Mouse (Mus musculus) Patski (cell line): ENCODE results near the gene Defa23. TPM values are rescaled to one million over a fixed set of nuclear protein-coding genes. Genes with fewer than 3 reads are reported as not detected.
"Not testable (repeated sequence)": the region's sequence is repeated elsewhere in the genome, so short reads cannot be mapped to it uniquely, and the experiment has no call there.

Experiments
- ATAC-seq: fragments of 100-300 bp; one replicate; pipeline ENCODE4 v1.8.0; 2021
- CTCF ChIA-PET: fragments of 350-600 bp; sonication (Branson Sonifier 250); formaldehyde crosslinking; loops from one replicate; lab custom pipeline; 2022; ENCODE audit warnings: inconsistent platforms; lab: Charles Lee
- POLR2A ChIA-PET: fragments of 350-600 bp; sonication (Branson Sonifier 250); formaldehyde crosslinking; loops from one replicate; lab custom pipeline; 2022; ENCODE audit warnings: antibody characterized with exemption, inconsistent platforms; lab: Charles Lee
- DNase-seq: peaks from one replicate; pipeline ENCODE4 v3.0.0-alpha.2; 2011; ENCODE audit warnings: low read depth, low spot score
- H3K27me3 ChIP-seq: fragments of 371-371 bp; one replicate; pipeline ENCODE4 v1.5.1; 2021
- CTCF ChIP-seq: fragments of 100-300 bp; IDR thresholded peaks from one replicate; pipeline ENCODE4 v1.5.1; 2021
- in situ Hi-C: fragments of 300-500 bp; cut with MboI; formaldehyde crosslinking; loops from 3 replicates; pipeline ENCODE4 v1.11.1; 2018; ENCODE audit warnings: low pct_unique_long_range_greater_than_20kb, mixed read lengths
- polyA plus RNA-seq: library from polyadenylated mRNA; unstranded; gene quantifications from one replicate; pipeline ENCODE4 v1.2.3, GENCODE M21; 2021

The Defa23 gene
- not detected for polyA plus RNA-seq

- DNase-seq, CTCF ChIA-PET, H3K27me3 ChIP-seq, ATAC-seq, in situ Hi-C loops, POLR2A ChIA-PET: not testable (repeated sequence)
Measured at GRCm38 (mm10) chr8:21054747-21055146, at the start of gene Defa23. Gene Defa23, plus strand, starts transcription at chr8:21055047.

GRCm38 (mm10) chr8:21006801-21007200 lies 48.0 kb upstream of the Defa23 start:
- no peaks in the 10 kb centered on the region for H3K27me3 ChIP-seq
- POLR2A ChIA-PET: no interaction called here
- no peak for ATAC-seq
- CTCF ChIA-PET: no interaction called here
- DNase-seq: no peak
- TF ChIP-seq CTCF: no peak
- in situ Hi-C loops: no loop called here

DNA sequence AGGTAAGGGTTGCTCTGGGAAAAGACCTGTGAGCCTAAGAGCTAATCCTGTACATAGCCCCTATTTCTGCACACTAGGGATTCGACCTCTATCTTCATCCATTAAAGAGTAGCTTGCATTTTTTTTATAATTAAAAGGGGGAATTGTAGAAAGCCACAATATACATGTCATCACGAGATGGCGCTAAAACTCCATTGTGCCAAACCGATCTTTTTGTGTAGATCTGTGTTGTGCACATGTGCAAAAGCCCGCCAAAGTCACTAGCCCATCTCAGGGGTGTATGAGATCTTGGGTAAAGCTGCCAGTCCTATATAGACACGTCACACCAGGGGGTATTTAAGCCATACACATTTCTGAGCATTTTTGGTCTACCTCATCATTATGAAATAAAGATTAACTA lies 46.3 kb upstream of the Defa23 start:
- CTCF ChIA-PET, in situ Hi-C loops, DNase-seq, H3K27me3 ChIP-seq, ATAC-seq, POLR2A ChIA-PET: not testable (repeated sequence)

GRCm38 (mm10) chr8:21010548-21010947 lies 44.3 kb upstream of the Defa23 start:
- POLR2A ChIA-PET, CTCF ChIA-PET, DNase-seq: not testable (repeated sequence)

GRCm38 (mm10) chr8:21025245-21025644 lies 29.6 kb upstream of the Defa23 start, which contains the start of gene Defa21:
Gene Defa21, plus strand, starts transcription at chr8:21025545.
- POLR2A ChIA-PET, H3K27me3 ChIP-seq, ATAC-seq, in situ Hi-C loops, CTCF ChIA-PET, DNase-seq: not testable (repeated sequence)

More at GRCm38 (mm10) chr8:21010548-21010947, 44.3 kb upstream of the Defa23 start:
- ATAC-seq, in situ Hi-C loops, H3K27me3 ChIP-seq: not testable (repeated sequence)

DNA sequence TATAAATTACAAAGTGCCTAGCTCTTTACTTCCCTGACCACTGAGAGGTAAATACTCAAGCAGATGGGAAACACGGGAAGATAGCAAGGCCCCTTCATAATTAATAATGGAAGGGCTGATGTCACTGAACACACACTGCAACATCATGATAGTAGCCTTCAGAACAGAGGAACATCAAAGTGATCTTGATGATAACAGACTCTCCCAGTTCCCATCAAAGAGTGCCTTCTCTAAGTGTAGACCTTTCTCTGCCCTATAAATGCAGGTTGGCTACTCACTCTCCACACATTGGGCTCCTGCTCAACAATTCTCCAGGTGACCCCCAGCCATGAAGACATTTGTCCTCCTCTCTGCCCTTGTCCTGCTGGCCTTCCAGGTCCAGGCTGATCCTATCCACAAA lies 9.9 kb downstream of the Defa23 start, which contains the start of gene Defa35:
Defa35 (plus strand) TSS at position 301 of the 400 bp plus-strand sequence.
- DNase-seq, ATAC-seq, H3K27me3 ChIP-seq, CTCF ChIA-PET, in situ Hi-C loops, POLR2A ChIA-PET: not testable (repeated sequence)

DNA sequence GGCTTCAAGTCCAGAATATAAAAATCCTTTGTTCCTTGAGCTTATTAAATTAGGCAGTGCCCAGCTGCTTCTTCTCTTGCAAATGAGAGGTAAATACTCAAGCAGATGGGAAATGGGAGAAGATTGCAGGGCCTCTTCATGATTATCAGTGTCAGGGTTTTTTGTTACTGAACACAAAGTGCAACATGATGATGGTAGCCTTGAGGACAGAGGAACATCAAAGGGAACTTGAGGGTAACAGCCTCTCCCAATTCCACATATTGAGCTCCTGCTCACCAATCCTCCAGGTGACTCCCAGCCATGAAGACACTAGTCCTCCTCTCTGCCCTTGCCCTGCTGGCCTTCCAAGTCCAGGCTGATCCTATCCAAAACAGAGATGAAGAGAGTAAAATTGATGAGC lies 29.3 kb downstream of the Defa23 start, which contains the start of gene Defa25:
Defa25 (plus strand) TSS at position 301 of the 400 bp plus-strand sequence.
- CTCF ChIA-PET, ATAC-seq, H3K27me3 ChIP-seq, in situ Hi-C loops, DNase-seq, POLR2A ChIA-PET: not testable (repeated sequence)

GRCm38 (mm10) chr8:21093106-21093505 lies 38.3 kb downstream of the Defa23 start:
- CTCF ChIA-PET: no interaction called here
- ATAC-seq: no peak
- in situ Hi-C loops: no loop called here
- TF ChIP-seq CTCF: peak; percentile 43
- peaks cover 5% of the 10 kb centered on the region for H3K27me3 ChIP-seq
- no peak for DNase-seq
- POLR2A ChIA-PET: no interaction called here

DNA sequence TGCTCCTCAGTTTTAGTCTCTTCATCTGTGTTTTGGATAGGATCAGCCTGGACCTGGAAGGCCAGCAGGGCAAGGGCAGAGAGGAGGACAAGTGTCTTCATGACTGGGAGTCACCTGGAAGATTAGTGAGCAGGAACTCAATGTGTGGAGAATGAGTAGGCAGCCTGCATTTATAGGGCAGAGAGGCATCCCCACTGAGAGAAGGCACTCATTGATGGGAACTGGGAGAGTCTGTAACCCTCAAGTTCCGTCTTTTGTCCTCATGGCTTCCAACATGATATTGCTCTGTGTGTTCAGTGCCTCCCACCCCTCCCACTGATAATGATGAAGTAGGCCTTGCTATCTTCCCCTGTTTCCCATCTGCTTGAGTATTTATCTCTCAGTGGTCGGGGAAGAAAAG lies 41.1 kb downstream of the Defa23 start, which contains the start of gene Gm14851:
Gm14851 (minus strand) TSS at position 101 of the 400 bp plus-strand sequence.
- CTCF ChIA-PET, ATAC-seq, DNase-seq, POLR2A ChIA-PET, H3K27me3 ChIP-seq, in situ Hi-C loops: not testable (repeated sequence)

Other genes starting within 250 kb of the Defa23 start
- gene Defb33, start 162.4 kb upstream of the Defa23 start, polyA plus RNA-seq: not detected
- not detected for gene Gm15056, start 152.4 kb upstream of the Defa23 start, polyA plus RNA-seq
- gene Gm6040, start 133.0 kb upstream of the Defa23 start, polyA plus RNA-seq: not detected
- gene AY761185, start 110.3 kb upstream of the Defa23 start, polyA plus RNA-seq: not detected
- not detected for gene Defa21, start 29.5 kb upstream of the Defa23 start, polyA plus RNA-seq
- gene Defa35, start 10.0 kb downstream of the Defa23 start, polyA plus RNA-seq: not detected
- gene Defa25, start 29.4 kb downstream of the Defa23 start, polyA plus RNA-seq: not detected
- not detected for gene Gm14851, start 41.0 kb downstream of the Defa23 start, polyA plus RNA-seq
- 0.27 TPM for gene Defa30, start 79.6 kb downstream of the Defa23 start, polyA plus RNA-seq
- not detected for gene Defa22, start 107.2 kb downstream of the Defa23 start, polyA plus RNA-seq
- not detected for gene Defa31, start 136.6 kb downstream of the Defa23 start, polyA plus RNA-seq
- not detected for gene Gm15293, start 146.5 kb downstream of the Defa23 start, polyA plus RNA-seq
- gene Gm15292, start 194.7 kb downstream of the Defa23 start, polyA plus RNA-seq: not detected